Mouse (Mus musculus) MEL (cell line): Measurements from ENCODE around the gene Vangl1. TPM values are rescaled to one million over a fixed set of nuclear protein-coding genes. Genes with fewer than 3 reads are reported as not detected.

ENCODE experiments used
- DNase-seq: peaks from one replicate; pipeline ENCODE4 v3.0.0; 2011; ENCODE audit warnings: low read depth, low spot score
- H3K27ac ChIP-seq: 2 replicates; pipeline ENCODE4 v1.5.1; 2012; ENCODE audit warnings: low read depth, mild to moderate bottlenecking, control low read depth, low read length, moderate library complexity; ENCODE audit not compliant: control insufficient read depth
- H3K27me3 ChIP-seq, 2 experiments: fragments of 150-350 bp in 1 of 2; sonication (generic) in 1 of 2; 2 replicates each; pipeline ENCODE4 v1.6.1; 2012; ENCODE audit warnings: low read length in 2 of 2, mild to moderate bottlenecking in 2 of 2, improper control_type of control experiment in 1 of 2, moderate library complexity in 1 of 2; ENCODE audit not compliant: insufficient read depth in 2 of 2, control insufficient read depth in 1 of 2
- H3K36me3 ChIP-seq, 2 experiments: 2 replicates each; pipeline ENCODE4 v1.6.1; 2012 to 2014; ENCODE audit warnings: low read length in 2 of 2, improper control_type of control experiment in 1 of 2, inconsistent platforms in 1 of 2, mild to moderate bottlenecking in 1 of 2; ENCODE audit not compliant: insufficient read depth in 2 of 2, control insufficient read depth in 1 of 2
- H3K4me1 ChIP-seq, 2 experiments: fragments of 150-350 bp in 1 of 2; sonication (generic) in 1 of 2; 2 replicates each; pipeline ENCODE4 v1.6.1; 2012; ENCODE audit warnings: low read length in 2 of 2, improper control_type of control experiment in 1 of 2, mild to moderate bottlenecking in 1 of 2; ENCODE audit not compliant: insufficient read depth in 2 of 2, control insufficient read depth in 1 of 2
- H3K4me3 ChIP-seq, 2 experiments: fragments of 150-350 bp in 1 of 2; sonication (generic) in 1 of 2; 2 replicates each; pipeline ENCODE4 v1.5.1; 2012; ENCODE audit warnings: low read depth in 2 of 2, low read length in 2 of 2, mild to moderate bottlenecking in 2 of 2, moderate library complexity in 2 of 2, control low read depth in 1 of 2, improper control_type of control experiment in 1 of 2; ENCODE audit not compliant: control insufficient read depth in 1 of 2, insufficient read depth in 1 of 2
- H3K79me2 ChIP-seq: 2 replicates; pipeline ENCODE4 v1.6.1; 2012; ENCODE audit warnings: mild to moderate bottlenecking, low read length, moderate library complexity; ENCODE audit not compliant: control insufficient read depth, poor library complexity, insufficient read depth
- H3K9ac ChIP-seq: 2 replicates; pipeline ENCODE4 v1.6.1; 2012; ENCODE audit warnings: low read depth, mild to moderate bottlenecking, control low read depth, low read length, moderate library complexity; ENCODE audit not compliant: control insufficient read depth, poor library complexity, severe bottlenecking
- H3K9me3 ChIP-seq: fragments of 150-350 bp; sonication (generic); replicated peaks from 2 replicates; pipeline ENCODE4 v1.6.1; 2012; ENCODE audit warnings: mild to moderate bottlenecking, low read length, improper control_type of control experiment, moderate library complexity; ENCODE audit not compliant: insufficient read depth
- BHLHE40 ChIP-seq: IDR thresholded peaks from 2 replicates; pipeline ENCODE4 v1.6.1; 2012; ENCODE audit warnings: low read depth, mild to moderate bottlenecking, inconsistent platforms, low read length, improper control_type of control experiment, borderline replicate concordance
- CHD1 ChIP-seq: IDR thresholded peaks from 2 replicates; pipeline ENCODE4 v1.6.1; 2012; ENCODE audit warnings: low read depth, mild to moderate bottlenecking, inconsistent platforms, low read length, improper control_type of control experiment
- CTCF ChIP-seq, 3 experiments: IDR thresholded peaks in 2 of 3; conservative IDR thresholded peaks in 1 of 3; 2 replicates each; pipeline ENCODE4 v1.5.1; 2011 to 2012; ENCODE audit warnings: low read length in 3 of 3, low read depth in 2 of 3, mild to moderate bottlenecking in 2 of 3, improper control_type of control experiment in 1 of 3, inconsistent platforms in 1 of 3, mixed read lengths in 1 of 3, moderate library complexity in 1 of 3; ENCODE audit not compliant: control insufficient read depth in 1 of 3, insufficient read depth in 1 of 3, poor library complexity in 1 of 3, severe bottlenecking in 1 of 3
- E2F4 ChIP-seq: IDR thresholded peaks from 2 replicates; pipeline ENCODE4 v1.6.1; 2011; ENCODE audit warnings: low read depth, low read length, improper control_type of control experiment, borderline replicate concordance
- EP300 ChIP-seq, 2 experiments: IDR thresholded peaks; 2 replicates each; pipeline ENCODE4 v1.6.1; 2011; ENCODE audit warnings: improper control_type of control experiment in 2 of 2, low read length in 2 of 2, low read depth in 1 of 2, mild to moderate bottlenecking in 1 of 2
- ETS1 ChIP-seq: IDR thresholded peaks from 2 replicates; pipeline ENCODE4 v1.6.1; 2012; ENCODE audit warnings: low read depth, mild to moderate bottlenecking, inconsistent platforms, low read length, improper control_type of control experiment, moderate library complexity
- GABPA ChIP-seq: IDR thresholded peaks from 2 replicates; pipeline ENCODE4 v1.6.1; 2012; ENCODE audit warnings: low read depth, mild to moderate bottlenecking, inconsistent platforms, low read length, improper control_type of control experiment, moderate library complexity
- HCFC1 ChIP-seq: IDR thresholded peaks from 2 replicates; pipeline ENCODE4 v1.6.1; 2012; ENCODE audit warnings: low read depth, mild to moderate bottlenecking, inconsistent platforms, low read length, improper control_type of control experiment, moderate library complexity
- JUND ChIP-seq: IDR thresholded peaks from 2 replicates; pipeline ENCODE4 v1.6.1; 2011; ENCODE audit warnings: low read depth, mild to moderate bottlenecking, improper control_type of control experiment, low read length
- MAFK ChIP-seq: IDR thresholded peaks from 2 replicates; pipeline ENCODE4 v1.6.1; 2011; ENCODE audit warnings: low read depth, mild to moderate bottlenecking, low read length, improper control_type of control experiment, borderline replicate concordance
- MAX ChIP-seq: IDR thresholded peaks from 2 replicates; pipeline ENCODE4 v1.6.1; 2011; ENCODE audit warnings: low read length, improper control_type of control experiment
- MXI1 ChIP-seq: IDR thresholded peaks from 2 replicates; pipeline ENCODE4 v1.6.1; 2011; ENCODE audit warnings: mild to moderate bottlenecking, low read depth, low read length, improper control_type of control experiment
- MYB ChIP-seq: IDR thresholded peaks from 2 replicates; pipeline ENCODE4 v1.6.1; 2011; ENCODE audit warnings: mild to moderate bottlenecking, low read depth, low read length, improper control_type of control experiment
- MYC ChIP-seq: IDR thresholded peaks from 2 replicates; pipeline ENCODE4 v1.6.1; 2011; ENCODE audit warnings: low read depth, mild to moderate bottlenecking, low read length, improper control_type of control experiment, moderate library complexity
- NRF1 ChIP-seq: IDR thresholded peaks from 2 replicates; pipeline ENCODE4 v1.6.1; 2014; ENCODE audit warnings: low read depth, mild to moderate bottlenecking, inconsistent platforms, low read length, improper control_type of control experiment, moderate library complexity; ENCODE audit not compliant: poor library complexity, insufficient read depth, severe bottlenecking
- POLR2A ChIP-seq, 2 experiments: IDR thresholded peaks; 2 replicates each; pipeline ENCODE4 v1.6.1; 2011 to 2012; ENCODE audit warnings: low read length in 2 of 2, mild to moderate bottlenecking in 2 of 2, control low read depth in 1 of 2, improper control_type of control experiment in 1 of 2, low read depth in 1 of 2, moderate library complexity in 1 of 2; ENCODE audit not compliant: control insufficient read depth in 1 of 2, insufficient read depth in 1 of 2, poor library complexity in 1 of 2
- POLR2AphosphoS2 ChIP-seq: IDR thresholded peaks from 2 replicates; pipeline ENCODE4 v1.6.1; 2011; ENCODE audit warnings: low read length, improper control_type of control experiment
- POLR2AphosphoS5 ChIP-seq: IDR thresholded peaks from 2 replicates; pipeline ENCODE4 v1.6.1; 2012; ENCODE audit warnings: low read depth, borderline replicate concordance, mild to moderate bottlenecking, inconsistent platforms, low read length, moderate library complexity, mixed read lengths
- RAD21 ChIP-seq: IDR thresholded peaks from 2 replicates; pipeline ENCODE4 v1.6.1; 2011; ENCODE audit warnings: mild to moderate bottlenecking, low read depth, low read length, improper control_type of control experiment
- RCOR1 ChIP-seq: IDR thresholded peaks from 2 replicates; pipeline ENCODE4 v1.6.1; 2012; ENCODE audit warnings: low read depth, mild to moderate bottlenecking, inconsistent platforms, low read length, improper control_type of control experiment
- SIN3A ChIP-seq: IDR thresholded peaks from 2 replicates; pipeline ENCODE4 v1.6.1; 2012; ENCODE audit warnings: low read length, improper control_type of control experiment, inconsistent platforms
- TAL1 ChIP-seq: IDR thresholded peaks from 2 replicates; pipeline ENCODE4 v1.6.1; 2012; ENCODE audit warnings: mild to moderate bottlenecking, inconsistent platforms, low read length, moderate library complexity, mixed read lengths
- TBP ChIP-seq: IDR thresholded peaks from 2 replicates; pipeline ENCODE4 v1.8.0; 2011; ENCODE audit warnings: low read depth, low read length, improper control_type of control experiment
- TCF12 ChIP-seq: IDR thresholded peaks from 2 replicates; pipeline ENCODE4 v1.6.1; 2014; ENCODE audit warnings: low read depth, mild to moderate bottlenecking, inconsistent platforms, low read length, improper control_type of control experiment, moderate library complexity
- USF1 ChIP-seq: IDR thresholded peaks from 2 replicates; pipeline ENCODE4 v1.6.1; 2014; ENCODE audit warnings: low read depth, mild to moderate bottlenecking, inconsistent platforms, low read length, improper control_type of control experiment, moderate library complexity
- polyA plus RNA-seq, 2 experiments: library from polyadenylated mRNA; stranded (reverse) in 1 of 2; unstranded in 1 of 2; fragments of >175 nt in 1 of 2; fragments of >200 nt in 1 of 2; gene quantifications; 2 replicates each; pipeline versions ENCODE4 v1.2.1 to v1.2.4; 2012; ENCODE audit warnings: low replicate concordance in 2 of 2, low read depth in 1 of 2; ENCODE audit not compliant: insufficient read length in 2 of 2, insufficient read depth in 1 of 2, missing spikeins in 1 of 2
- total RNA-seq: library from RNA; depleted of rRNA; stranded (reverse); fragments of 300-350 nt; gene quantifications from 2 replicates; pipeline ENCODE4 v1.2.3, GENCODE M21; 2012

The Vangl1 gene
- total and polyA plus RNA-seq, 3 experiments = 6.5 to 15.1 TPM; not detected in 1

- H3K9ac ChIP-seq = no peak overlapping the region
- H3K27ac ChIP-seq = no peak overlapping the region
- H3K36me3 ChIP-seq = no peaks in the 10 kb centered on the region
- TF ChIP-seq POLR2AphosphoS5 = no peak
- TF ChIP-seq ETS1 = no peak
- TF ChIP-seq E2F4 = no peak
- TF ChIP-seq SIN3A = no peak
- no peaks in the 10 kb centered on the region for H3K9me3 ChIP-seq
- H3K4me3 ChIP-seq = no peak overlapping the region
- DNase-seq = no peak
- H3K4me1 ChIP-seq = 0 out of 4 replicates have a peak, but pooled peaks cover 0 to 2% of the 10 kb centered on the region in 2 experiments
- H3K27me3 ChIP-seq = no peaks in the 10 kb centered on the region
- H3K79me2 ChIP-seq = no peaks in the 10 kb centered on the region
Measured at GRCm38 (mm10) chr3:102191575-102191974, 12.9 kb downstream of the Vangl1 start.

DNA sequence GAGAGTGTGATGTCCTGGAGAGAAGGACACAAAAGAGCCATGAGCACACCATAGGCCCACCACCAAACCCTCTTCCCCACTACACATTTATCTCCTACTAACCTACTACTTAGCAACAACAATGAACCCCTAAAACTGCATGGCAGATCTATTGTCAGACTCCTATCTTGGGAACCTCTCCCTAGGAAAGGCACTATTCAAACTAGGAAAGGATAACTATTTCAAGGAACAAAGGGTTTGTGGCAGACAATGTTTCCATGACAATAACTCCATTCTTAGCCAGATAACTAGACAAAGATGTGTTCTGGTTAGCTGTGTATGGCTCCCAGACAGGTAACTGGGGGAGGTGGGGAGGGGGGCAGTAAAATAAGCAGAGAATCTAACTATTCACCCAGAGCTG lies 13.9 kb downstream of the Vangl1 start:
- H3K36me3 ChIP-seq = no peaks in the 10 kb centered on the region
- no peak overlapping the region for H3K27ac ChIP-seq
- H3K4me1 ChIP-seq = 0 out of 4 replicates have a peak, but pooled peaks cover 0 to under 1% of the 10 kb centered on the region in 2 experiments
- no peak overlapping the region for H3K9ac ChIP-seq
- no peaks in the 10 kb centered on the region for H3K79me2 ChIP-seq
- H3K4me3 ChIP-seq = no peak overlapping the region
- DNase-seq = no peak
- no peaks in the 10 kb centered on the region for H3K9me3 ChIP-seq
- H3K27me3 ChIP-seq = no peaks in the 10 kb centered on the region
- TF ChIP-seq EP300 (IDR thresholded peaks at IDR 0.05; ENCODE audit: low read depth in 1 of 2, low read length in 2 of 2) (no peak), RCOR1 (no peak), TBP (no peak), NRF1 (no peak), MAFK (no peak), MAX (no peak), JUND (no peak)

DNA sequence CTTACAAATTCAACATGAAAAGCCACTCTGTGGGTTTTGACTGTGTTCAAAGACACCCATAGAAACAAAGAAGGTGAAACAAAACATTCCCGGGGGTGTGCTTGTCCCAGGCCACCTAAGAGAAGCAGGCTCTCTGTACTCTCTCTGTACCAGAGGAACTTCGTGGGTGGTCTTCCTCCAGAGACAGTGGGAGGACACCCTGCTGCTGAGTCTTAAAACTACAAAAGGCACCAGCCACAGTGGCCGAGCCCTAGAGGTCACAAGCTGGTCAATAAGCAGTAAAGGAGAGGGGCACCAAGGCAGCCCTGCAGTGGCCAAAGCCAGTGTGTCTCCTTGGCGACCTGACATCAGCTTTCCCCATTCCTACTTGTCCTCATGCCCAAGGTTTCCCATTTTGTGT lies 14.5 kb downstream of the Vangl1 start:
- TF ChIP-seq RAD21 (no peak), TCF12 (no peak), USF1 (no peak), MXI1 (no peak), CHD1 (no peak), BHLHE40 (no peak), NRF1 (no peak), CTCF (IDR thresholded peaks at IDR 0.05 in 2 of 3, conservative IDR thresholded peaks at IDR 0.05 in 1 of 3; ENCODE audit: control insufficient read depth in 1 of 3, insufficient read depth in 1 of 3, low read depth in 2 of 3, low read length in 3 of 3, poor library complexity in 1 of 3, severe bottlenecking in 1 of 3) (no peak), HCFC1 (no peak), GABPA (no peak), TAL1 (no peak), POLR2A (IDR thresholded peaks at IDR 0.05; ENCODE audit: control insufficient read depth in 1 of 2, insufficient read depth in 1 of 2, low read depth in 1 of 2, low read length in 2 of 2, poor library complexity in 1 of 2) (no peak), MYB (no peak), POLR2AphosphoS2 (no peak), TBP (no peak), MAX (no peak), RCOR1 (no peak), MAFK (no peak), MYC (no peak)
- DNase-seq = no peak
- Histone ChIP-seq H3K27me3 (no peaks in the 10 kb centered on the region), H3K9me3 (no peaks in the 10 kb centered on the region), H3K9ac (no peak overlapping the region), H3K4me1 (no peaks in the 10 kb centered on the region), H3K36me3 (no peaks in the 10 kb centered on the region), H3K79me2 (no peaks in the 10 kb centered on the region), H3K4me3 (no peak overlapping the region), H3K27ac (no peak overlapping the region)
